Mouse (Mus musculus): ENCODE data around the gene Ralb. TPM values are rescaled to one million over a fixed set of nuclear protein-coding genes. Genes with fewer than 3 reads are reported as not detected.

Ralb gene
- polyA plus RNA-seq, 1 experiment from 2014 or later = 30.9 TPM

DNA sequence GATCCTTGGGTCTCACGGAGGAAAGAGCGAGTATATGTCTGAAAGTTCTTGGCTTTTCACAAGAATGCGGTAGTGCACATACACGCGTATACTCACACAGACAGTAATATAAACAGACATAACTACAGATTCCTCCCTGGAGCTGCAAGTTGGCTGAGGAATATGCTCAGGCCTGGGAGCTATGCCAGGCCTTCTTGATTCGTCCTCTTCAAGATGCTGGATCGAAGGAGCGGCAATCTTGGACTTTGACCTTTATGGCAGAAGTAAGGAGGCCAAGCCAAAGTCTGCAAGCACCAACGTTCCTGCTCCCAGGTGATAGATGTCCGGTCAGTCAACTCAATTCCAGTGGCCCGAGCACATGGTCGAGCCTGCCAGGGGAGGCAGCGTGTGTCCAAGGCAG lies 26.3 kb upstream of the Ralb start:
- ATAC-seq (no peak), DNase-seq (no peak)
- no peak overlapping the region for H3K4me2 ChIP-seq (ENCODE audit: low read depth, low read length)
- peaks cover 7% of the 10 kb centered on the region; the same call in 1 of the 2 replicates for H3K9me3 ChIP-seq (ENCODE audit: low read length)
- peaks cover 5% of the 10 kb centered on the region; the same call in 1 of the 2 replicates for H3K36me3 ChIP-seq (replicated peaks; ENCODE audit: insufficient read depth, low read length)
- TF ChIP-seq EP300 (IDR thresholded peaks at IDR 0.05; ENCODE audit: low read depth) = no peak
- no peak for TF ChIP-seq CTCF (IDR thresholded peaks at IDR 0.05; ENCODE audit: low read depth)
- H3K4me1 ChIP-seq (ENCODE audit: insufficient read depth) = peaks cover 12% of the 10 kb centered on the region
- WGBS (ENCODE audit: insufficient replicate concordance) = 86% methylated on average over 13 of the region's 13 CpGs
- no peaks in the 10 kb centered on the region for H3K27me3 ChIP-seq (ENCODE audit: insufficient read depth, low read length)
- no peak overlapping the region for H3K27ac ChIP-seq (ENCODE audit: low read depth)
- H3K9ac ChIP-seq (replicated peaks) = no peak overlapping the region
- H3K4me3 ChIP-seq (ENCODE audit: low read depth, low read length) = no peak overlapping the region

DNA sequence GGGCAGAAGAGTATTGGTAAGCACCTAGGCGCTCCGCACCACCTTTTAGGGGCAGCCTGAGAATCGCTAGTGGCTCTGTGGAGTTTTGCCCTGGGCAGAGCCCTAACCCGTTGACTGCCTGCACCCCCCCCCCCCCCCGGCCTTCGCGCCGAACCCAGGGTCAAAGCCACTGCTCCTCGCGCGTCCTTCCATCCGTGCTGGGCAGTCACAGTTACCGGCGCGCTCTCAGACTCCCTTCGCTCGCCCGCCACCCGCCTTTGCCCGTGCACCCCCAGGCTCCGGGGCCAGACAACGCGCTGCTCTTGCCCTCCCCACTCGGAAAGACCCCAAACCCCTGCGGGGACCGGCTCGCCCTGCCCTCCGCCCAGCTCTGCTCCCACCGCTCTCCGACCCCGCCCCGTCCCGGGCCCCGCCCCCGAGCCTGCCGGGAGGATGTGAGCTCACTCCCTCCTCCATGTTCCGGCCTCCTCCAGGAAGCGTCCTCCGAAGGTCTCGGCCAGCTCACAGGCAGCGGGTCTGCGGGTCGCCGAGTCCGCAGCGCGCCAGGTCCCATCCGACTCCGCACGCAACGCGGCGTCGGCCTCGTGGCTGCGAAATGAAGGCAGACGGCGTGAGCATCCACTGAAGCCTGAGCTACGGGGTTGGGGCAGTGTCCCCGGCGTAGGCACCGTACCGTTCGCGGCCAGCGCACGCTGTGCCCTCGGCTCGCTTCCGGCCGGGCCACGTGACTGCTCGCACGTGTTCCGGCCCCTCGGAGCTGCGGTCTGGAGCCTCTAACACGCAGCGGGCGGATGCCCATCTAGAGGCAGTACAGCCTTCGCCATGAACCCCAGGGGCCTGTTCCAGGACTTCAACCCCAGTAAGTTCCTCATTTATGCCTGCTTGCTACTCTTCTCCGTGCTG lies 21.3 kb upstream of the Ralb start, which contains the start of gene Tmem185b:
Gene Tmem185b, plus strand, starts transcription at position 472 of the 903 bp plus-strand sequence.
- Histone ChIP-seq H3K4me3 (ENCODE audit: low read depth, low read length) (peak within 1 kb of the TSS; percentile 61), H3K36me3 (replicated peaks; ENCODE audit: insufficient read depth, low read length) (peaks cover 5% of the 10 kb centered on the region; the same call in 1 of the 2 replicates), H3K4me2 (ENCODE audit: low read depth, low read length) (peak within 1 kb of the TSS; percentile 83), H3K9ac (replicated peaks) (peak within 1 kb of the TSS; percentile 75), H3K9me3 (ENCODE audit: low read length) (peaks cover 7% of the 10 kb centered on the region; the same call in 1 of the 2 replicates), H3K27me3 (ENCODE audit: insufficient read depth, low read length) (no peaks in the 10 kb centered on the region), H3K4me1 (ENCODE audit: insufficient read depth) (peaks cover 25% of the 10 kb centered on the region), H3K27ac (ENCODE audit: low read depth) (peak within 1 kb of the TSS; percentile 93)
- TF ChIP-seq EP300 (IDR thresholded peaks at IDR 0.05; ENCODE audit: low read depth) = no peak
- no peak for TF ChIP-seq CTCF (IDR thresholded peaks at IDR 0.05; ENCODE audit: low read depth)
- 2% methylated on average over 70 of the region's 82 CpGs for WGBS (ENCODE audit: insufficient replicate concordance)
- DNase-seq (peak; percentile 91), ATAC-seq (peak; percentile 95)

DNA sequence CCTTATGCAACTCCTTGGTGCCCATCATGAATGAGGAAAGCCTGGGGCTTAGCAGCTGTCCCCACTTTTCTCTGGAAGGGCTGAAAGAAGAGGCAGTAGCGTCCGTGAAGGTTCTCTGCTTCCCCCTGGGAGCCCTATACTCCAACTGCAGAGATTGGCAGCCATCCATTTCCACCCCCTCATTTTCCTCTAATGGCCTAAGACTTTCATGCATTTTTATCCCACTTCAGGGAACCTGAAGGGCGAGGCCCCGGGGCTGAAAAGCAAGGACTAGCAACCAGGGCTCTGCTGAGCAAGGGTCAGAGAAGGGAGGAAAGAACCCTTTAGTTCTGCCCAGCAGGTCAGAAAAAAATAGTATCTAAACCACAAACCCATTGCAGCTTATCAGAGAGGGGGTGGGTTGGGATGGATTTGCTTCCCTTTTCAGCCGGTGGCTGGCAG lies 20.4 kb upstream of the Ralb start:
- peak overlapping the region; percentile 83 for H3K4me2 ChIP-seq (ENCODE audit: low read depth, low read length)
- H3K4me1 ChIP-seq (ENCODE audit: insufficient read depth) = peaks cover 25% of the 10 kb centered on the region
- TF ChIP-seq CTCF (IDR thresholded peaks at IDR 0.05; ENCODE audit: low read depth) = peak; percentile 14; the same call in 1 of the 2 replicates
- TF ChIP-seq EP300 (IDR thresholded peaks at IDR 0.05; ENCODE audit: low read depth) = no peak
- H3K27ac ChIP-seq (ENCODE audit: low read depth) = 0 out of 2 replicates have a peak overlapping the region, but pooled peaks have one; percentile 93
- H3K9me3 ChIP-seq (ENCODE audit: low read length) = peaks cover 7% of the 10 kb centered on the region; the same call in 1 of the 2 replicates
- DNase-seq = no peak
- H3K27me3 ChIP-seq (ENCODE audit: insufficient read depth, low read length) = no peaks in the 10 kb centered on the region
- H3K9ac ChIP-seq (replicated peaks) = peak overlapping the region; percentile 75
- H3K36me3 ChIP-seq (replicated peaks; ENCODE audit: insufficient read depth, low read length) = peaks cover 5% of the 10 kb centered on the region; the same call in 1 of the 2 replicates
- ATAC-seq = no peak
- 9% methylated on average over 5 of the region's 5 CpGs for WGBS (ENCODE audit: insufficient replicate concordance)
- H3K4me3 ChIP-seq (ENCODE audit: low read depth, low read length) = peak overlapping the region; percentile 61

DNA sequence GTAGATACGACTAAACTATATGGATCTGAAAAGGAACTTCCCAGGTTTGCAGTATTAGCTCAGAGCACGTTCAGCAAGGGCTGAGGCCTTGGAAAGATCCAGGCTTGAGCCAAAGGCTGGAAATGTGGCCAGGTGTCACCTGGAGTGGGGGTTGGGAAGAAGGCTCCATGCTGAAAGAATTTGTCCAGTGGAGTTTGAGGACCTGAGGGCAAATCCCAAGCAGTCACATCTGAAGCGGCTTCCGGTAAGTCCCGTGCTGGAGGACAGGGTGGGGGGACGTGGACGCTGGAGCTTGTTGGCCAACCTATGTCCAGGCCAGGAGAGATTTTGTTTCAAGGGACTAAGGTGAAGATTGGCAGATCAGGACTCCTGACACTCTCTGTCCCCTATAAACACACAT lies 19.2 kb upstream of the Ralb start:
- 85% methylated on average over 7 of the region's 7 CpGs for WGBS (ENCODE audit: insufficient replicate concordance)
- Histone ChIP-seq H3K27ac (ENCODE audit: low read depth) (no peak overlapping the region), H3K27me3 (ENCODE audit: insufficient read depth, low read length) (no peaks in the 10 kb centered on the region), H3K4me1 (ENCODE audit: insufficient read depth) (peaks cover 28% of the 10 kb centered on the region), H3K36me3 (replicated peaks; ENCODE audit: insufficient read depth, low read length) (peaks cover 5% of the 10 kb centered on the region; the same call in 1 of the 2 replicates), H3K4me2 (ENCODE audit: low read depth, low read length) (no peak overlapping the region), H3K4me3 (ENCODE audit: low read depth, low read length) (no peak overlapping the region), H3K9me3 (ENCODE audit: low read length) (0 out of 2 replicates have a peak, but pooled peaks cover 2% of the 10 kb centered on the region), H3K9ac (replicated peaks) (no peak overlapping the region)
- no peak for TF ChIP-seq CTCF (IDR thresholded peaks at IDR 0.05; ENCODE audit: low read depth)
- no peak for TF ChIP-seq EP300 (IDR thresholded peaks at IDR 0.05; ENCODE audit: low read depth)
- DNase-seq = no peak
- ATAC-seq = no peak

DNA sequence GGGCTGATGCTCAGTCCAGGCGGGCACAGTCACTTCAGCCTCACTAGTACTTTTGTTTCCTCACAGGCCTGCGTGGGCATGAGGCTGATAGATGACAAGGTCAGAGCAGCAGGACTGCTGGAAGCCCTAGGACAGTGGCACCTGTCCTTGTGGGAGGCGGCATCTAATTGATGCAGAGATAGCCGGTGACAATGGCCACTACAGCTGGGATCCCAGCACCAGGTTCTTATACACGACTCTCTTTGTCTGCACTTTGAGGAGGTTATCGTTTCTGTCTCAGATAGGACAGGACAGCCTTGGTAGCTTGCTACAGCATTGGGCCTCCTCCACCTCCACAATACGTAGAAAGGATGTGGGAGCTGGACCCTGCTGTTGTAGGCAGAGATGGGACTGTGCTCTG lies 18.8 kb upstream of the Ralb start:
- no peak for ATAC-seq
- peaks cover 28% of the 10 kb centered on the region for H3K4me1 ChIP-seq (ENCODE audit: insufficient read depth)
- no peak for TF ChIP-seq CTCF (IDR thresholded peaks at IDR 0.05; ENCODE audit: low read depth)
- no peak for TF ChIP-seq EP300 (IDR thresholded peaks at IDR 0.05; ENCODE audit: low read depth)
- H3K4me2 ChIP-seq (ENCODE audit: low read depth, low read length) = no peak overlapping the region
- no peak overlapping the region for H3K4me3 ChIP-seq (ENCODE audit: low read depth, low read length)
- no peaks in the 10 kb centered on the region for H3K9me3 ChIP-seq (ENCODE audit: low read length)
- H3K9ac ChIP-seq (replicated peaks) = no peak overlapping the region
- no peaks in the 10 kb centered on the region for H3K27me3 ChIP-seq (ENCODE audit: insufficient read depth, low read length)
- WGBS (ENCODE audit: insufficient replicate concordance) = 75% methylated on average over 7 of the region's 7 CpGs
- H3K36me3 ChIP-seq (replicated peaks; ENCODE audit: insufficient read depth, low read length) = peaks cover 5% of the 10 kb centered on the region; the same call in 1 of the 2 replicates
- no peak overlapping the region for H3K27ac ChIP-seq (ENCODE audit: low read depth)
- no peak for DNase-seq

DNA sequence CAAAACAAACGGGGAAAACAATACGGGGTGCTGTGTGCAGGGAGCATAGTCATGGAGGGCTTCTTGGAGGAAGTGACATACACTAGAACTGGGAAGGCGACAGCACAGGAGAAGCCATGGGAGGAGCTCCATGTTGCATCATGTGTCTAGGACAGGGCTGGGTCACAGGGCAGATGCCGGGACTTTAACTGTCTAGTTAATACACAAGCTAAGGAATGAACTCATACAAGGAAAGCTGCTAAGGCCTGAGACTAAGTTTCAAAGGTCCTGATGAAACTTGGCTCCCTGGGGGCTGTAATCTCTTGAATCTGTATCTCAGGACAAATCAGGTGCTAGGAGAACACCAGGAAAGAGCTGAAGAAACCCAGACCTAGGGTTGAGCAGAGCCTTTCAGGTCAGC lies 18.1 kb upstream of the Ralb start:
- ATAC-seq (peak; percentile 18; the same call in 1 of the 2 replicates), DNase-seq (no peak)
- Histone ChIP-seq H3K4me2 (ENCODE audit: low read depth, low read length) (no peak overlapping the region), H3K9me3 (ENCODE audit: low read length) (no peaks in the 10 kb centered on the region), H3K27ac (ENCODE audit: low read depth) (no peak overlapping the region; the same call in 1 of the 2 replicates), H3K4me3 (ENCODE audit: low read depth, low read length) (no peak overlapping the region), H3K27me3 (ENCODE audit: insufficient read depth, low read length) (no peaks in the 10 kb centered on the region), H3K36me3 (replicated peaks; ENCODE audit: insufficient read depth, low read length) (peaks cover 5% of the 10 kb centered on the region; the same call in 1 of the 2 replicates), H3K9ac (replicated peaks) (no peak overlapping the region), H3K4me1 (ENCODE audit: insufficient read depth) (peaks cover 28% of the 10 kb centered on the region)
- 63% methylated on average over 4 of the region's 4 CpGs for WGBS (ENCODE audit: insufficient replicate concordance)
- no peak for TF ChIP-seq CTCF (IDR thresholded peaks at IDR 0.05; ENCODE audit: low read depth)
- no peak for TF ChIP-seq EP300 (IDR thresholded peaks at IDR 0.05; ENCODE audit: low read depth)

Data from liver, postnatal 0 days (tissue).